8 mouse cellular contexts compared by ENCODE assay signal in genomic region chr11:98149304-98149750, GRCm38 (mm10). TPM values are rescaled to one million over a fixed set of nuclear protein-coding genes. Genes with fewer than 3 reads are reported as not detected.
DNase-seq lines count a peak whose midpoint lies in the region; ATAC-seq and TF ChIP-seq lines count a peak whose summit lies in the region.

No protein-coding gene starts in this region.

- H3K27ac ChIP-seq in heart, embryonic 12.5 days (ENCODE audit: poor library complexity, severe bottlenecking): peak overlapping the region; percentile 90
- peak overlapping the region; percentile 97 for H3K27ac ChIP-seq in kidney, postnatal 0 days
- H3K27ac ChIP-seq in liver, embryonic 11.5 days (ENCODE audit: low read depth, low read length): peak overlapping the region; percentile 88
- H3K27ac ChIP-seq in stomach, embryonic 14.5 days (ENCODE audit: low read length): peak overlapping the region; percentile 91

- H3K4me1 ChIP-seq in heart, embryonic 12.5 days (replicated peaks): peaks cover 14% of the 10 kb centered on the region
- 0 out of 2 replicates have a peak, but pooled peaks cover 2% of the 10 kb centered on the region for H3K4me1 ChIP-seq in kidney, postnatal 0 days (replicated peaks; ENCODE audit: insufficient read depth, low read length)
- peaks cover 6% of the 10 kb centered on the region; the same call in 1 of the 2 replicates for H3K4me1 ChIP-seq in liver, embryonic 11.5 days (replicated peaks; ENCODE audit: control insufficient read depth, insufficient read depth, low read length)
- H3K4me1 ChIP-seq in stomach, embryonic 14.5 days (ENCODE audit: control insufficient read depth, insufficient read depth, low read length): peaks cover 13% of the 10 kb centered on the region

- peak overlapping the region; percentile 94 for H3K4me3 ChIP-seq in heart, embryonic 12.5 days
- peak overlapping the region; percentile 97 for H3K4me3 ChIP-seq in kidney, postnatal 0 days (replicated peaks; ENCODE audit: low read depth, low read length)
- peak overlapping the region; percentile 95 for H3K4me3 ChIP-seq in liver, embryonic 11.5 days (ENCODE audit: low read depth, low read length)
- peak overlapping the region; percentile 86 for H3K4me3 ChIP-seq in stomach, embryonic 14.5 days (ENCODE audit: low read depth, low read length)

- no peak for TF ChIP-seq CTCF in kidney, postnatal 0 days (IDR thresholded peaks at IDR 0.05; ENCODE audit: low read depth)

- ATAC-seq in erythroblast, adult 5-6 weeks (replicated peaks; ENCODE audit: low FRiP score, poor library complexity, severe bottlenecking): peak; percentile 72
- ATAC-seq in heart, embryonic 12.5 days (ENCODE audit: insufficient number of reproducible peaks, low FRiP score): peak; percentile 91
- ATAC-seq in kidney, postnatal 0 days (replicated peaks; ENCODE audit: low FRiP score, low read depth): peak; percentile 89
- peak; percentile 86 for ATAC-seq in liver, embryonic 11.5 days (replicated peaks; ENCODE audit: low FRiP score)
- ATAC-seq in stomach, embryonic 14.5 days (ENCODE audit: insufficient number of reproducible peaks, insufficient read depth, low FRiP score, low read depth): peak; percentile 85

- H3K27me3 ChIP-seq in heart, embryonic 12.5 days (replicated peaks): no peaks in the 10 kb centered on the region
- no peaks in the 10 kb centered on the region for H3K27me3 ChIP-seq in kidney, postnatal 0 days (ENCODE audit: insufficient read depth, low read length)
- no peaks in the 10 kb centered on the region for H3K27me3 ChIP-seq in liver, embryonic 11.5 days (replicated peaks; ENCODE audit: control insufficient read depth, insufficient read depth, low read length)
- H3K27me3 ChIP-seq in stomach, embryonic 14.5 days (ENCODE audit: control insufficient read depth, insufficient read depth, low read length): no peaks in the 10 kb centered on the region

- H3K36me3 ChIP-seq in heart, embryonic 12.5 days: no peaks in the 10 kb centered on the region
- H3K36me3 ChIP-seq in kidney, postnatal 0 days (ENCODE audit: insufficient read depth, low read length): 0 out of 2 replicates have a peak, but pooled peaks cover 4% of the 10 kb centered on the region
- no peaks in the 10 kb centered on the region; the same call in 1 of the 2 replicates for H3K36me3 ChIP-seq in liver, embryonic 11.5 days (ENCODE audit: control insufficient read depth, insufficient read depth, low read length)
- H3K36me3 ChIP-seq in stomach, embryonic 14.5 days (ENCODE audit: control insufficient read depth, insufficient read depth, low read length): no peaks in the 10 kb centered on the region

- peak overlapping the region; percentile 89 for H3K9ac ChIP-seq in heart, embryonic 12.5 days
- peak overlapping the region; percentile 95 for H3K9ac ChIP-seq in kidney, postnatal 0 days (ENCODE audit: low read depth, low read length)
- H3K9ac ChIP-seq in liver, embryonic 11.5 days (ENCODE audit: low read depth, low read length): peak overlapping the region; percentile 92
- H3K9ac ChIP-seq in stomach, embryonic 14.5 days (replicated peaks; ENCODE audit: low read depth, low read length): peak overlapping the region; percentile 92

- DNase-seq in B cell, adult 2 months: peak; percentile 94 to 95
- peak; percentile 96 for DNase-seq in brain, adult 2 months (ENCODE audit: low read depth, low spot score)
- peak; percentile 94 for DNase-seq in kidney, postnatal 0 days (ENCODE audit: low spot score)
- peak; percentile 97 for DNase-seq in liver, embryonic 11.5 days (ENCODE audit: low spot score)
- DNase-seq in naive thymus-derived CD4-positive, alpha-beta T cell, adult 2 months (ENCODE audit: low read depth): peak; percentile 93

- H3K4me2 ChIP-seq in heart, embryonic 12.5 days: peak overlapping the region; percentile 81
- H3K4me2 ChIP-seq in kidney, postnatal 0 days (ENCODE audit: low read length): peak overlapping the region; percentile 100
- peak overlapping the region; percentile 99 for H3K4me2 ChIP-seq in liver, embryonic 11.5 days
- peak overlapping the region; percentile 91 for H3K4me2 ChIP-seq in stomach, embryonic 14.5 days (replicated peaks; ENCODE audit: low read depth, low read length)

- no peaks in the 10 kb centered on the region for H3K9me3 ChIP-seq in heart, embryonic 12.5 days (replicated peaks)
- no peaks in the 10 kb centered on the region for H3K9me3 ChIP-seq in kidney, postnatal 0 days (replicated peaks; ENCODE audit: low read length)
- no peaks in the 10 kb centered on the region for H3K9me3 ChIP-seq in liver, embryonic 11.5 days (ENCODE audit: control insufficient read depth, low read length)
- H3K9me3 ChIP-seq in stomach, embryonic 14.5 days (ENCODE audit: control insufficient read depth, low read depth, low read length): no peaks in the 10 kb centered on the region

- 0% methylated on average over 52 of the region's 57 CpGs for WGBS in heart, embryonic 12.5 days
- 0% methylated on average over 41 of the region's 57 CpGs for WGBS in kidney, postnatal 0 days
- WGBS in liver, embryonic 11.5 days: under 1% methylated on average over 40 of the region's 57 CpGs
- WGBS in stomach, embryonic 14.5 days: under 1% methylated on average over 46 of the region's 57 CpGs

RNA-seq across cellular contexts. Expression of gene Fbxl20, which starts 0.9 kb away (rescaled TPM):
- 9.6 and 10.2 TPM in 2 replicates for total RNA-seq in erythroblast, adult 5-6 weeks (2015; ENCODE audit: low replicate concordance)
- total RNA-seq in erythroblast, adult 5-6 weeks (2017; ENCODE audit: low replicate concordance): 14.0 and 22.7 TPM in 2 replicates
- 13.3 and 14.8 TPM in 2 replicates for polyA plus RNA-seq in heart, embryonic 12.5 days (2016; fragmentation: Nextera tagmentation; extraction: Ambion mirVana)
- 15.5 and 16.5 TPM in 2 replicates for polyA plus RNA-seq in kidney, postnatal 0 days (2015; fragmentation: Nextera tagmentation; extraction: Ambion mirVana)
- polyA plus RNA-seq in liver, embryonic 11.5 days (2014; fragmentation: Nextera tagmentation; extraction: Ambion mirVana): 10.8 and 13.8 TPM in 2 replicates
- polyA plus RNA-seq in stomach, embryonic 14.5 days (2014; fragmentation: Nextera tagmentation; extraction: Ambion mirVana): 14.1 and 16.8 TPM in 2 replicates

RNA-seq across cellular contexts. Expression of gene Med1, which starts 43.8 kb away (rescaled TPM):
- total RNA-seq in erythroblast, adult 5-6 weeks (2015; ENCODE audit: low replicate concordance): 30.6 and 34.9 TPM in 2 replicates
- total RNA-seq in erythroblast, adult 5-6 weeks (2017; ENCODE audit: low replicate concordance): 19.5 and 24.0 TPM in 2 replicates
- polyA plus RNA-seq in heart, embryonic 12.5 days (2016; fragmentation: Nextera tagmentation; extraction: Ambion mirVana): 46.3 TPM in 2 replicates
- 47.0 and 54.7 TPM in 2 replicates for polyA plus RNA-seq in kidney, postnatal 0 days (2015; fragmentation: Nextera tagmentation; extraction: Ambion mirVana)
- 61.1 and 61.4 TPM in 2 replicates for polyA plus RNA-seq in liver, embryonic 11.5 days (2014; fragmentation: Nextera tagmentation; extraction: Ambion mirVana)
- 60.5 and 62.1 TPM in 2 replicates for polyA plus RNA-seq in stomach, embryonic 14.5 days (2014; fragmentation: Nextera tagmentation; extraction: Ambion mirVana)

RNA-seq across cellular contexts. Expression of gene Cdk12, which starts 53.5 kb away (rescaled TPM):
- 181 and 207 TPM in 2 replicates for total RNA-seq in erythroblast, adult 5-6 weeks (2015; ENCODE audit: low replicate concordance)
- 263 and 302 TPM in 2 replicates for total RNA-seq in erythroblast, adult 5-6 weeks (2017; ENCODE audit: low replicate concordance)
- 9.4 and 10.6 TPM in 2 replicates for polyA plus RNA-seq in heart, embryonic 12.5 days (2016; fragmentation: Nextera tagmentation; extraction: Ambion mirVana)
- 6.1 and 6.4 TPM in 2 replicates for polyA plus RNA-seq in kidney, postnatal 0 days (2015; fragmentation: Nextera tagmentation; extraction: Ambion mirVana)
- polyA plus RNA-seq in liver, embryonic 11.5 days (2014; fragmentation: Nextera tagmentation; extraction: Ambion mirVana): 9.8 and 13.5 TPM in 2 replicates
- polyA plus RNA-seq in stomach, embryonic 14.5 days (2014; fragmentation: Nextera tagmentation; extraction: Ambion mirVana): 17.4 and 19.8 TPM in 2 replicates

Comparison
In these comparisons a context has a peak if more than half of its experiments do, and no peak if none do; other contexts are left out.
1. Peak in every context shown above with its lines: DNase-seq, ATAC-seq, H3K4me3 ChIP-seq and H3K27ac ChIP-seq.